Mouse (Mus musculus): ENCODE measurements around the gene Igfbp6. TPM values are rescaled to one million over a fixed set of nuclear protein-coding genes. Genes with fewer than 3 reads are reported as not detected.

The Igfbp6 gene
- polyA plus RNA-seq (2015; fragmentation: Nextera tagmentation; extraction: Ambion mirVana): 2.6 and 4.3 TPM in 2 replicates

GRCm38 (mm10) chr15:102144274-102144711 is at the start of gene Igfbp6:
Gene Igfbp6, plus strand, starts transcription at chr15:102144362.
- Histone ChIP-seq H3K9ac (no peak within 1 kb of the TSS), H3K9me3 (no peaks in the 10 kb centered on the region), H3K4me3 (no peak within 1 kb of the TSS), H3K36me3 (replicated peaks) (no peaks in the 10 kb centered on the region), H3K27me3 (replicated peaks) (peaks cover 27% of the 10 kb centered on the region), H3K4me2 (peak within 1 kb of the TSS; percentile 21), H3K4me1 (peaks cover 8% of the 10 kb centered on the region; the same call in 1 of the 2 replicates), H3K27ac (no peak within 1 kb of the TSS)
- 4% methylated on average over 22 of the region's 22 CpGs for WGBS
- no peak for ATAC-seq (replicated peaks)

- H3K4me2 ChIP-seq: no peak overlapping the region
- 0 out of 2 replicates have a peak, but pooled peaks cover 2% of the 10 kb centered on the region for H3K27me3 ChIP-seq (replicated peaks)
- H3K9me3 ChIP-seq: no peaks in the 10 kb centered on the region
- WGBS: 88% methylated on average over 16 of the region's 16 CpGs
- H3K9ac ChIP-seq: no peak overlapping the region
- peaks cover 70% of the 10 kb centered on the region for H3K36me3 ChIP-seq (replicated peaks)
- ATAC-seq (replicated peaks): no peak
- H3K27ac ChIP-seq: no peak overlapping the region
- H3K4me1 ChIP-seq: peaks cover 8% of the 10 kb centered on the region
- H3K4me3 ChIP-seq: no peak overlapping the region
Observed at GRCm38 (mm10) chr15:102094988-102095387, 49.2 kb upstream of the Igfbp6 start.

GRCm38 (mm10) chr15:102097147-102097915 is 46.8 kb upstream of the Igfbp6 start:
- no peak overlapping the region for H3K4me2 ChIP-seq
- peaks cover 7% of the 10 kb centered on the region; the same call in 1 of the 2 replicates for H3K27me3 ChIP-seq (replicated peaks)
- H3K27ac ChIP-seq: no peak overlapping the region
- H3K9ac ChIP-seq: no peak overlapping the region
- H3K4me3 ChIP-seq: no peak overlapping the region
- WGBS: 79% methylated on average over 8 of the region's 8 CpGs
- H3K4me1 ChIP-seq: peaks cover 28% of the 10 kb centered on the region
- no peak for ATAC-seq (replicated peaks)
- H3K36me3 ChIP-seq (replicated peaks): peaks cover 48% of the 10 kb centered on the region
- H3K9me3 ChIP-seq: no peaks in the 10 kb centered on the region

GRCm38 (mm10) chr15:102097991-102098555 is 46.1 kb upstream of the Igfbp6 start:
- 33% methylated on average over 5 of the region's 5 CpGs for WGBS

GRCm38 (mm10) chr15:102099260-102099659 is 44.9 kb upstream of the Igfbp6 start:
- Histone ChIP-seq H3K4me3 (no peak overlapping the region), H3K4me2 (0 out of 2 replicates have a peak overlapping the region, but pooled peaks have one; percentile 81), H3K9me3 (no peaks in the 10 kb centered on the region), H3K9ac (no peak overlapping the region), H3K4me1 (peaks cover 41% of the 10 kb centered on the region), H3K27ac (no peak overlapping the region), H3K27me3 (replicated peaks) (peaks cover 11% of the 10 kb centered on the region; the same call in 1 of the 2 replicates), H3K36me3 (replicated peaks) (peaks cover 29% of the 10 kb centered on the region)
- WGBS: 54% methylated on average over 5 of the region's 5 CpGs
- ATAC-seq (replicated peaks): no peak

More at GRCm38 (mm10) chr15:102097991-102098555, 46.1 kb upstream of the Igfbp6 start:
- Histone ChIP-seq H3K4me2 (no peak overlapping the region), H3K27ac (no peak overlapping the region), H3K36me3 (replicated peaks) (peaks cover 41% of the 10 kb centered on the region), H3K9ac (no peak overlapping the region), H3K4me1 (peaks cover 31% of the 10 kb centered on the region), H3K9me3 (no peaks in the 10 kb centered on the region), H3K27me3 (replicated peaks) (peaks cover 10% of the 10 kb centered on the region; the same call in 1 of the 2 replicates), H3K4me3 (no peak overlapping the region)
- no peak for ATAC-seq (replicated peaks)

- 21% methylated on average over 8 of the region's 8 CpGs for WGBS
- H3K36me3 ChIP-seq (replicated peaks): peaks cover 24% of the 10 kb centered on the region
- H3K4me1 ChIP-seq: peaks cover 41% of the 10 kb centered on the region
- H3K4me3 ChIP-seq: peak overlapping the region; percentile 49
- no peak for ATAC-seq (replicated peaks)
- H3K9ac ChIP-seq: peak overlapping the region; percentile 52
- peaks cover 13% of the 10 kb centered on the region; the same call in 1 of the 2 replicates for H3K27me3 ChIP-seq (replicated peaks)
- 0 out of 2 replicates have a peak overlapping the region, but pooled peaks have one; percentile 21 for H3K27ac ChIP-seq
- no peaks in the 10 kb centered on the region for H3K9me3 ChIP-seq
- H3K4me2 ChIP-seq: peak overlapping the region; percentile 81
Observed at GRCm38 (mm10) chr15:102099771-102100160, 44.4 kb upstream of the Igfbp6 start.

- WGBS: under 1% methylated on average over 62 of the region's 82 CpGs
Observed at GRCm38 (mm10) chr15:102100161-102100981, 43.8 kb upstream of the Igfbp6 start, which contains the start of gene Tns2. Gene Tns2, plus strand, starts transcription at chr15:102100413.

GRCm38 (mm10) chr15:102100996-102101671 is 43.0 kb upstream of the Igfbp6 start:
- 30% methylated on average over 10 of the region's 10 CpGs for WGBS
- Histone ChIP-seq H3K9ac (no peak overlapping the region), H3K4me1 (peaks cover 41% of the 10 kb centered on the region)

More at GRCm38 (mm10) chr15:102100161-102100981, 43.8 kb upstream of the Igfbp6 start, which contains the start of gene Tns2:
- Histone ChIP-seq H3K4me1 (peaks cover 41% of the 10 kb centered on the region), H3K27me3 (replicated peaks) (peaks cover 18% of the 10 kb centered on the region), H3K9me3 (no peaks in the 10 kb centered on the region), H3K27ac (0 out of 2 replicates have a peak within 1 kb of the TSS, but pooled peaks have one; percentile 22), H3K9ac (peak within 1 kb of the TSS; percentile 52), H3K4me2 (peak within 1 kb of the TSS; percentile 81), H3K4me3 (peak within 1 kb of the TSS; percentile 49), H3K36me3 (replicated peaks) (peaks cover 18% of the 10 kb centered on the region; the same call in 1 of the 2 replicates)
- ATAC-seq (replicated peaks): peak; percentile 50

GRCm38 (mm10) chr15:102101672-102102541 is 42.3 kb upstream of the Igfbp6 start:
- Histone ChIP-seq H3K4me1 (peaks cover 48% of the 10 kb centered on the region), H3K9ac (no peak overlapping the region), H3K4me3 (no peak overlapping the region), H3K4me2 (peak overlapping the region; percentile 81; the same call in 1 of the 2 replicates), H3K36me3 (replicated peaks) (peaks cover 9% of the 10 kb centered on the region; the same call in 1 of the 2 replicates), H3K9me3 (no peaks in the 10 kb centered on the region), H3K27me3 (replicated peaks) (peaks cover 33% of the 10 kb centered on the region), H3K27ac (peak overlapping the region; percentile 53)
- no peak for ATAC-seq (replicated peaks)
- WGBS: 38% methylated on average over 11 of the region's 11 CpGs

More at GRCm38 (mm10) chr15:102100996-102101671, 43.0 kb upstream of the Igfbp6 start:
- H3K27ac ChIP-seq: 0 out of 2 replicates have a peak overlapping the region, but pooled peaks have one; percentile 22
- no peak for ATAC-seq (replicated peaks)
- H3K27me3 ChIP-seq (replicated peaks): peaks cover 26% of the 10 kb centered on the region
- H3K4me2 ChIP-seq: peak overlapping the region; percentile 81
- H3K4me3 ChIP-seq: peak overlapping the region; percentile 49
- peaks cover 10% of the 10 kb centered on the region; the same call in 1 of the 2 replicates for H3K36me3 ChIP-seq (replicated peaks)
- no peaks in the 10 kb centered on the region for H3K9me3 ChIP-seq

- peaks cover 41% of the 10 kb centered on the region for H3K27me3 ChIP-seq (replicated peaks)
- H3K9me3 ChIP-seq: no peaks in the 10 kb centered on the region
- ATAC-seq (replicated peaks): no peak
- peaks cover 55% of the 10 kb centered on the region for H3K4me1 ChIP-seq
- peak overlapping the region; percentile 53 for H3K27ac ChIP-seq
- peaks cover 7% of the 10 kb centered on the region; the same call in 1 of the 2 replicates for H3K36me3 ChIP-seq (replicated peaks)
- 0 out of 2 replicates have a peak overlapping the region, but pooled peaks have one; percentile 20 for H3K4me2 ChIP-seq
- H3K9ac ChIP-seq: no peak overlapping the region
- H3K4me3 ChIP-seq: peak overlapping the region; percentile 7; the same call in 1 of the 2 replicates
- WGBS: 21% methylated on average over 6 of the region's 6 CpGs
Observed at GRCm38 (mm10) chr15:102102548-102103121, 41.5 kb upstream of the Igfbp6 start.

Measured in midbrain, embryonic 15.5 days (tissue).